Mouse (Mus musculus) CH12.LX (cell line): ENCODE data around the gene Slc5a10. TPM values are rescaled to one million over a fixed set of nuclear protein-coding genes. Genes with fewer than 3 reads are reported as not detected.

Experiments
- DNase-seq: peaks from one replicate; pipeline ENCODE4 v3.0.0-alpha.2; 2013; ENCODE audit errors: extremely low read depth
- H3K27ac ChIP-seq: 2 replicates; pipeline ENCODE4 v1.5.1; 2012; ENCODE audit warnings: low read depth, mild to moderate bottlenecking, control low read depth, moderate library complexity; ENCODE audit not compliant: insufficient read depth
- H3K27me3 ChIP-seq: replicated peaks from 2 replicates; pipeline ENCODE3; 2012; ENCODE audit warnings: inconsistent platforms
- H3K36me3 ChIP-seq, 2 experiments: replicated peaks in 1 of 2; 2 replicates each; pipeline versions ENCODE3 to v1.6.1; 2012; ENCODE audit warnings: inconsistent platforms in 1 of 2, low read length in 1 of 2, mild to moderate bottlenecking in 1 of 2, mixed read lengths in 1 of 2, moderate library complexity in 1 of 2; ENCODE audit not compliant: control insufficient read depth in 1 of 2, insufficient read depth in 1 of 2
- H3K4me1 ChIP-seq, 2 experiments: 2 replicates each; pipeline ENCODE4 v1.6.1; 2012; ENCODE audit warnings: inconsistent platforms in 1 of 2, moderate library complexity in 1 of 2; ENCODE audit not compliant: insufficient read depth in 2 of 2, control insufficient read depth in 1 of 2
- H3K4me2 ChIP-seq: 2 replicates; pipeline ENCODE4 v1.6.1; 2012; ENCODE audit warnings: low read depth, mild to moderate bottlenecking, control low read depth; ENCODE audit not compliant: poor library complexity, insufficient read depth, severe bottlenecking
- H3K4me3 ChIP-seq, 3 experiments: fragments of 150-350 bp in 1 of 3; sonication (generic) in 1 of 3; replicated peaks in 1 of 3; 2 replicates each; pipeline versions ENCODE3 to v1.5.1; 2011 to 2012; ENCODE audit warnings: low read depth in 2 of 3, low read length in 2 of 3, mild to moderate bottlenecking in 2 of 3, moderate library complexity in 2 of 3, control low read depth in 1 of 3, improper control_type of control experiment in 1 of 3, inconsistent platforms in 1 of 3, mixed read lengths in 1 of 3; ENCODE audit not compliant: poor library complexity in 1 of 3
- H3K79me2 ChIP-seq: replicated peaks from 2 replicates; pipeline ENCODE4 v1.6.1; 2012; ENCODE audit warnings: mild to moderate bottlenecking, moderate library complexity; ENCODE audit not compliant: control insufficient read depth, poor library complexity, insufficient read depth, severe bottlenecking; ENCODE audit errors: extremely low read depth
- H3K9ac ChIP-seq: 2 replicates; pipeline ENCODE4 v1.6.1; 2012; ENCODE audit warnings: low read depth, mild to moderate bottlenecking, control low read depth, moderate library complexity; ENCODE audit not compliant: insufficient read depth
- H3K9me3 ChIP-seq: replicated peaks from 2 replicates; pipeline ENCODE3; 2012; ENCODE audit warnings: low read length, inconsistent platforms, mixed read lengths
- CHD1 ChIP-seq: IDR thresholded peaks from 2 replicates; pipeline ENCODE4 v1.6.1; 2012; ENCODE audit warnings: low read depth, low read length, improper control_type of control experiment, inconsistent platforms
- CHD2 ChIP-seq: IDR thresholded peaks from 2 replicates; pipeline ENCODE4 v1.6.1; 2011; ENCODE audit warnings: low read length, improper control_type of control experiment
- CTCF ChIP-seq, 2 experiments: IDR thresholded peaks in 1 of 2; conservative IDR thresholded peaks in 1 of 2; 2 replicates each; pipeline ENCODE4 v1.5.1; 2011 to 2012; ENCODE audit warnings: low read depth in 2 of 2, low read length in 2 of 2, improper control_type of control experiment in 1 of 2, inconsistent platforms in 1 of 2, mild to moderate bottlenecking in 1 of 2, moderate library complexity in 1 of 2
- E2F4 ChIP-seq: IDR thresholded peaks from 2 replicates; pipeline ENCODE4 v1.6.1; 2011; ENCODE audit warnings: low read depth, low read length, improper control_type of control experiment; ENCODE audit not compliant: insufficient replicate concordance
- ELF1 ChIP-seq: IDR thresholded peaks from 2 replicates; pipeline ENCODE4 v1.6.1; 2014; ENCODE audit warnings: low read depth, mild to moderate bottlenecking, inconsistent platforms, low read length, improper control_type of control experiment
- EP300 ChIP-seq: IDR thresholded peaks from 2 replicates; pipeline ENCODE4 v1.6.1; 2011; ENCODE audit warnings: low read length, improper control_type of control experiment
- GABPA ChIP-seq: IDR thresholded peaks from 2 replicates; pipeline ENCODE4 v1.6.1; 2012; ENCODE audit warnings: low read depth, low read length, improper control_type of control experiment, inconsistent platforms; ENCODE audit not compliant: insufficient replicate concordance
- KAT2A ChIP-seq: IDR thresholded peaks from 2 replicates; pipeline ENCODE4 v1.6.1; 2012; ENCODE audit warnings: low read length, improper control_type of control experiment, inconsistent platforms; ENCODE audit not compliant: insufficient replicate concordance
- MAFK ChIP-seq: IDR thresholded peaks from 2 replicates; pipeline ENCODE4 v1.6.1; 2011; ENCODE audit warnings: low read length, improper control_type of control experiment; ENCODE audit not compliant: insufficient replicate concordance
- MAX ChIP-seq: IDR thresholded peaks from 2 replicates; pipeline ENCODE4 v1.6.1; 2011; ENCODE audit warnings: low read length, improper control_type of control experiment
- MAZ ChIP-seq: IDR thresholded peaks from 2 replicates; pipeline ENCODE4 v1.6.1; 2012; ENCODE audit warnings: low read depth, mild to moderate bottlenecking, inconsistent platforms, low read length, improper control_type of control experiment, moderate library complexity
- MEF2A ChIP-seq: IDR thresholded peaks from 2 replicates; pipeline ENCODE4 v1.6.1; 2014; ENCODE audit warnings: low read depth, mild to moderate bottlenecking, inconsistent platforms, low read length, improper control_type of control experiment, borderline replicate concordance
- MXI1 ChIP-seq: IDR thresholded peaks from 2 replicates; pipeline ENCODE4 v1.6.1; 2011; ENCODE audit warnings: mild to moderate bottlenecking, low read depth, low read length, improper control_type of control experiment
- MYC ChIP-seq: IDR thresholded peaks from 2 replicates; pipeline ENCODE4 v1.6.1; 2011; ENCODE audit warnings: low read depth, mild to moderate bottlenecking, improper control_type of control experiment, low read length
- NRF1 ChIP-seq: IDR thresholded peaks from 2 replicates; pipeline ENCODE4 v1.6.1; 2014; ENCODE audit warnings: low read depth, mild to moderate bottlenecking, inconsistent platforms, low read length, improper control_type of control experiment, moderate library complexity
- PAX5 ChIP-seq: IDR thresholded peaks from 2 replicates; pipeline ENCODE4 v1.6.1; 2012; ENCODE audit warnings: low read length, inconsistent platforms, mixed read lengths
- POLR2A ChIP-seq: IDR thresholded peaks from 2 replicates; pipeline ENCODE4 v1.6.1; 2011; ENCODE audit warnings: low read depth, mild to moderate bottlenecking, improper control_type of control experiment, low read length
- POLR2AphosphoS2 ChIP-seq: IDR thresholded peaks from 2 replicates; pipeline ENCODE4 v1.6.1; 2011; ENCODE audit warnings: low read depth, low read length, improper control_type of control experiment
- RAD21 ChIP-seq: IDR thresholded peaks from 2 replicates; pipeline ENCODE4 v1.6.1; 2011; ENCODE audit warnings: low read depth, mild to moderate bottlenecking, low read length, improper control_type of control experiment, moderate library complexity
- RCOR1 ChIP-seq: conservative IDR thresholded peaks from 2 replicates; pipeline ENCODE4 v1.6.1; 2012; ENCODE audit warnings: low read depth, mild to moderate bottlenecking, inconsistent platforms, low read length, improper control_type of control experiment
- SIN3A ChIP-seq: IDR thresholded peaks from 2 replicates; pipeline ENCODE4 v1.6.1; 2012; ENCODE audit warnings: low read length, improper control_type of control experiment, inconsistent platforms
- SMC3 ChIP-seq: IDR thresholded peaks from 2 replicates; pipeline ENCODE4 v1.6.1; 2011; ENCODE audit warnings: low read depth, low read length, improper control_type of control experiment
- TBP ChIP-seq: conservative IDR thresholded peaks from 2 replicates; pipeline ENCODE4 v1.6.1; 2011; ENCODE audit warnings: low read depth, low read length, improper control_type of control experiment
- TCF12 ChIP-seq: IDR thresholded peaks from 2 replicates; pipeline ENCODE4 v1.6.1; 2014; ENCODE audit warnings: low read depth, mild to moderate bottlenecking, inconsistent platforms, low read length, improper control_type of control experiment
- UBTF ChIP-seq: IDR thresholded peaks from 2 replicates; pipeline ENCODE4 v1.6.1; 2012; ENCODE audit warnings: low read depth, mild to moderate bottlenecking, inconsistent platforms, low read length, improper control_type of control experiment, moderate library complexity
- USF1 ChIP-seq: IDR thresholded peaks from 2 replicates; pipeline ENCODE4 v1.6.1; 2014; ENCODE audit warnings: low read depth, mild to moderate bottlenecking, inconsistent platforms, low read length, improper control_type of control experiment
- USF2 ChIP-seq: conservative IDR thresholded peaks from 2 replicates; pipeline ENCODE4 v1.6.1; 2011; ENCODE audit warnings: low read depth, low read length, improper control_type of control experiment
- ZC3H11A ChIP-seq: IDR thresholded peaks from 2 replicates; pipeline ENCODE4 v1.6.1; 2012; ENCODE audit warnings: low read depth, mild to moderate bottlenecking, inconsistent platforms, low read length, improper control_type of control experiment
- ZKSCAN1 ChIP-seq: IDR thresholded peaks from 2 replicates; pipeline ENCODE4 v1.6.1; 2012; ENCODE audit warnings: low read depth, inconsistent platforms, low read length, improper control_type of control experiment, borderline replicate concordance
- ZMIZ1 ChIP-seq: IDR thresholded peaks from 2 replicates; pipeline ENCODE4 v1.6.1; 2012; ENCODE audit warnings: low read depth, mild to moderate bottlenecking, inconsistent platforms, low read length, improper control_type of control experiment
- dilution Hi-C: fragments of 300-500 bp; cut with MboI; formaldehyde crosslinking; loops from 2 replicates; pipeline ENCODE4 v1.14.3; 2020; ENCODE audit warnings: low sequenced_read_pairs; ENCODE audit not compliant: extremely low pct_unique_long_range_greater_than_20kb, extremely low pct_ligation_motif_present
- in situ Hi-C: fragments of 300-500 bp; cut with MboI; formaldehyde crosslinking; loops from 3 replicates; pipeline ENCODE4 v1.14.3; 2019; ENCODE audit warnings: low sequenced_read_pairs, low pct_ligation_motif_present, low pct_unique_long_range_greater_than_20kb, mixed read lengths
- polyA plus RNA-seq: library from polyadenylated mRNA; unstranded; fragments of >175 nt; gene quantifications from 2 replicates; pipeline ENCODE4 v1.2.1, GENCODE M21; 2012; ENCODE audit warnings: low read depth; ENCODE audit not compliant: insufficient read length
- total RNA-seq, 2 experiments: library from RNA; depleted of rRNA; stranded (reverse); fragments of 300-350 nt in 1 of 2; fragments of >200 nt in 1 of 2; gene quantifications; 2 replicates each; pipeline ENCODE4 v1.2.3; 2012 to 2014

The Slc5a10 gene
- total and polyA plus RNA-seq, 3 experiments: 0.70 to 1.6 (median 1.4) TPM

- Histone ChIP-seq H3K36me3 (no peaks in the 10 kb centered on the region), H3K79me2 (no peaks in the 10 kb centered on the region), H3K27ac (no peak overlapping the region), H3K27me3 (no peaks in the 10 kb centered on the region), H3K9ac (no peak overlapping the region), H3K4me3 (no peak overlapping the region), H3K4me2 (no peak overlapping the region), H3K4me1 (peaks cover 25 to 50% of the 10 kb centered on the region in 2 experiments), H3K9me3 (no peaks in the 10 kb centered on the region)
- dilution Hi-C loops: no loop called here
- DNase-seq: no peak
- in situ Hi-C loops: loop anchor here (5.0 kb wide), 3 partner anchors 93 to 303 kb away; partner anchors contain the start of gene B9d1
- TF ChIP-seq MAX (no peak), GABPA (no peak), TCF12 (no peak), ZC3H11A (no peak), SIN3A (no peak), PAX5 (no peak), EP300 (no peak), MAFK (no peak)
Observed at GRCm38 (mm10) chr11:61715130-61715529, 5.5 kb downstream of the Slc5a10 start.

DNA sequence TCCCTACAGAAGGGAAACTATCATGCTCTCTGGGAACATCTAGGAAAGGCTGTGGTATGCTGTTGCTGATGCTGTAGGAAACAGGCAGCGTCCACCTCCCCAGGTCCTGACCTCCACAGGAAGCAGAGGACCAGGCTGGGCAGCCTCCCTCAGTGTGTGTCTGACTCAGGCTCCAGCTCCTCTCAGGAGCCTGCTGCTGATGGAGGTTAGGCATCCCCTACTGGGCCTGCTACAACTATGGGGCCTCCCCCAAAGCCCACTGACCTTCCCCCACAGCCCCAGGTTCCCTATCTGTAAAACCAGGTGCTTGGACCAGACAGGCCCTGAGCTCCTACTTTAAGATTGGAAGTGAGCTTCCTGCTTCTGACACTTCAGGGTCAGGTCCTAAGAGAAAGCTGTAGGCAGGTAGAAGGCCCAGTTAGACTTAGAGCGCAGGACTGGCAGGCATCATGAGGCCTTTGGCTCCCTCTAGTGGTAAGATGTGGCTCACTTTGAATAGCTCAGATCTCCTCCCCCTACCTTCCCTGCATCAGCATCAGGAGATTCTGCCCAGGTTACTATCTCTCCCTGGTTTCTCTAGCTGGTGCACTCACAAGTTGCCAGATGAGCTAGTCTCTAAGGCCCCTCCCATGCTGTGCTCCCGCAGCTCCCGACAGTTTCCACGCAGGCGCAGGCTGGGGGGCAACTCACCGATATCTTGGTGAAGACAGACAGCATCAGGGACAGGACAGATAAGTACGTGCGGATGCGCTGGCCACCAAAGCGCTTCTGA, 6.1 kb downstream of the Slc5a10 start:
- Histone ChIP-seq H3K27me3 (no peaks in the 10 kb centered on the region), H3K27ac (0 out of 2 replicates have a peak overlapping the region, but pooled peaks have one; percentile 9), H3K4me3 (no peak overlapping the region), H3K9me3 (no peaks in the 10 kb centered on the region), H3K36me3 (no peaks in the 10 kb centered on the region), H3K4me1 (peaks cover 27 to 56% of the 10 kb centered on the region in 2 experiments), H3K4me2 (no peak overlapping the region), H3K79me2 (no peaks in the 10 kb centered on the region), H3K9ac (peak overlapping the region; percentile 7; the same call in 1 of the 2 replicates)
- dilution Hi-C loops (no loop called here), in situ Hi-C loops (loop anchor here (5.0 kb wide), 3 partner anchors 92 to 302 kb away; partner anchors contain the start of gene B9d1)
- DNase-seq: peak; percentile 97
- no peak for TF ChIP-seq MAFK
- peak; percentile 79 for TF ChIP-seq MYC
- TF ChIP-seq ZMIZ1: no peak
- no peak for TF ChIP-seq CHD1
- TF ChIP-seq SMC3: peak; percentile 99
- peak; percentile 95 to 99 for TF ChIP-seq CTCF (conservative IDR thresholded peaks at IDR 0.05 in 1 of 2, IDR thresholded peaks at IDR 0.05 in 1 of 2; ENCODE audit: low read depth in 2 of 2, low read length in 2 of 2)
- peak; percentile 69; the same call in 1 of the 2 replicates for TF ChIP-seq ELF1
- no peak; the same call in 1 of the 2 replicates for TF ChIP-seq UBTF
- peak; percentile 30; the same call in 1 of the 2 replicates for TF ChIP-seq E2F4
- peak; percentile 65 for TF ChIP-seq CHD2
- TF ChIP-seq SIN3A: peak; percentile 80
- TF ChIP-seq ZKSCAN1: no peak
- TF ChIP-seq RCOR1: no peak; the same call in 1 of the 2 replicates
- no peak for TF ChIP-seq USF2
- TF ChIP-seq ZC3H11A: peak; percentile 99
- peak; percentile 48; the same call in 1 of the 2 replicates for TF ChIP-seq NRF1
- peak; percentile 31; the same call in 1 of the 2 replicates for TF ChIP-seq TCF12
- peak; percentile 71; the same call in 1 of the 2 replicates for TF ChIP-seq MEF2A
- peak; percentile 35; the same call in 1 of the 2 replicates for TF ChIP-seq POLR2A
- no peak for TF ChIP-seq KAT2A
- TF ChIP-seq TBP: 0 out of 2 replicates have a peak, but pooled peaks have one; percentile 43
- TF ChIP-seq MXI1: peak; percentile 39; the same call in 1 of the 2 replicates
- peak; percentile 53; the same call in 1 of the 2 replicates for TF ChIP-seq MAX
- peak; percentile 100 for TF ChIP-seq RAD21
- TF ChIP-seq USF1: no peak
- peak; percentile 78; the same call in 1 of the 2 replicates for TF ChIP-seq MAZ
- no peak for TF ChIP-seq POLR2AphosphoS2
